20 mouse cellular contexts compared by ENCODE assay signal in the genomic region with DNA sequence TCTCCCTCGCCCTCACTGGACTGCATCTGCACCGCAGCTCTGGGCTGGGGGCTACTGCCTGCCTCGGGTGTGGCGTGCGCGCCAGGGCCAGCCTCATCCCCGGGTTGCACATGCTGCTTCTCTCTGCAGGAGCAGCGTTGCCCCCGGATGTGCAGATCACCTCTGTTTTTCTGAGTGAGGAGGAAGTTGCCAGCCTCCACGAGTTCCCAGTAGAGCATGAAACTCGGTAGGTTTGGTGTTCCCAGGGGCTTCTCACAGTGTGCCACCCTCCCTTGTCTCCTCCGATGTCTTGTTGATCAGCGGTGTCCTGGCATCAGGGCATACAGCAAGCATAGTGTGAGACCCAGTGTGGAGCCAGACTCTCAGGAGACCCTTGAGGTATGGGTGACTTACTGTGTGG. TPM values are rescaled to one million over a fixed set of nuclear protein-coding genes. Genes with fewer than 3 reads are reported as not detected.
DNase-seq lines count a peak whose midpoint lies in the region; ATAC-seq lines count a peak whose summit lies in the region.
"Had no signal": no experiment of that assay in that cellular context is flagged by ENCODE, and none has a peak within 500 bp of the region (broad histone marks: within the 10 kb centered on the region; RNA-seq: fewer than 3 reads in every experiment).

No protein-coding gene starts in this region.

- 83% methylated on average over 13 of the region's 13 CpGs for WGBS in hindbrain, embryonic 10.5 days
- WGBS in hindbrain, embryonic 11.5 days = 91% methylated on average over 13 of the region's 13 CpGs
- 84% methylated on average over 13 of the region's 13 CpGs for WGBS in forebrain, embryonic 15.5 days
- WGBS in midbrain, embryonic 14.5 days = 84% methylated on average over 13 of the region's 13 CpGs

- peaks cover 25% of the 10 kb centered on the region; the same call in 1 of the 2 replicates for H3K27me3 ChIP-seq in hindbrain, embryonic 10.5 days (ENCODE audit: insufficient read depth, poor library complexity, severe bottlenecking)
- H3K27me3 ChIP-seq in hindbrain, embryonic 11.5 days (ENCODE audit: control insufficient read depth, insufficient read depth, low read length) = no peaks in the 10 kb centered on the region
- no peaks in the 10 kb centered on the region for H3K27me3 ChIP-seq in forebrain, embryonic 15.5 days
- no peaks in the 10 kb centered on the region for H3K27me3 ChIP-seq in midbrain, embryonic 14.5 days (ENCODE audit: control insufficient read depth, insufficient read depth, low read length)

- H3K36me3 ChIP-seq in hindbrain, embryonic 10.5 days = peaks cover 82% of the 10 kb centered on the region
- no peaks in the 10 kb centered on the region for H3K36me3 ChIP-seq in hindbrain, embryonic 11.5 days (ENCODE audit: control insufficient read depth, insufficient read depth, low read length)
- H3K36me3 ChIP-seq in forebrain, embryonic 15.5 days = peaks cover 30% of the 10 kb centered on the region
- H3K36me3 ChIP-seq in midbrain, embryonic 14.5 days (ENCODE audit: control insufficient read depth, insufficient read depth, low read length) = peaks cover 54% of the 10 kb centered on the region

- no peaks in the 10 kb centered on the region for H3K9me3 ChIP-seq in hindbrain, embryonic 10.5 days
- H3K9me3 ChIP-seq in hindbrain, embryonic 11.5 days (ENCODE audit: control insufficient read depth, low read length) = no peaks in the 10 kb centered on the region
- no peaks in the 10 kb centered on the region for H3K9me3 ChIP-seq in forebrain, embryonic 15.5 days
- H3K9me3 ChIP-seq in midbrain, embryonic 14.5 days (ENCODE audit: control insufficient read depth, low read length) = no peaks in the 10 kb centered on the region

- intact Hi-C loops in heart, postnatal 14 days (cut with DNase I) = no loop called here

- DNase-seq in hindbrain, embryonic 10.5 days (ENCODE audit: low spot score) = no peak
- DNase-seq in hindbrain, embryonic 11.5 days (ENCODE audit: low spot score) = no peak
- peak; percentile 16 to 26 for DNase-seq in spleen, adult 18-20 months
- no peak for DNase-seq in spleen, postnatal 10 days (ENCODE audit: low spot score in 2 of 2)
- DNase-seq in midbrain, embryonic 14.5 days = no peak
- DNase-seq in heart, postnatal 14 days = no peak
- no peak for DNase-seq in urinary bladder, postnatal 25 days (ENCODE audit: low spot score)
- DNase-seq: adrenal gland, postnatal 36 days; gastrocnemius, postnatal 25 days; kidney, adult 9 months; kidney, postnatal 4 days; liver; lung, adult 18-20 months; right cerebral cortex, adult 18-20 months had no signal

- H3K4me3 ChIP-seq in hindbrain, embryonic 10.5 days = no peak overlapping the region
- no peak overlapping the region for H3K4me3 ChIP-seq in hindbrain, embryonic 11.5 days (ENCODE audit: low read depth, low read length)
- H3K4me3 ChIP-seq in forebrain, embryonic 15.5 days = no peak overlapping the region
- H3K4me3 ChIP-seq in midbrain, embryonic 14.5 days (replicated peaks; ENCODE audit: low read depth, low read length) = no peak overlapping the region

- H3K4me1 ChIP-seq in hindbrain, embryonic 10.5 days (replicated peaks) = peaks cover 47% of the 10 kb centered on the region
- H3K4me1 ChIP-seq in hindbrain, embryonic 11.5 days (replicated peaks; ENCODE audit: control insufficient read depth, insufficient read depth, low read length) = peaks cover 9% of the 10 kb centered on the region; the same call in 1 of the 2 replicates
- H3K4me1 ChIP-seq in forebrain, embryonic 15.5 days = peaks cover 40% of the 10 kb centered on the region
- H3K4me1 ChIP-seq in midbrain, embryonic 14.5 days (ENCODE audit: control insufficient read depth, insufficient read depth, low read length) = peaks cover 40% of the 10 kb centered on the region

- H3K27ac ChIP-seq in hindbrain, embryonic 10.5 days = peak overlapping the region; percentile 64
- H3K27ac ChIP-seq in hindbrain, embryonic 11.5 days (ENCODE audit: low read depth, low read length) = no peak overlapping the region
- H3K27ac ChIP-seq in forebrain, embryonic 15.5 days (replicated peaks) = peak overlapping the region; percentile 7; the same call in 1 of the 2 replicates
- H3K27ac ChIP-seq in midbrain, embryonic 14.5 days (replicated peaks; ENCODE audit: low read depth, low read length) = no peak overlapping the region

- ATAC-seq in hindbrain, embryonic 11.5 days (ENCODE audit: low FRiP score) = no peak
- ATAC-seq in forebrain, embryonic 15.5 days (replicated peaks) = no peak
- ATAC-seq in midbrain, embryonic 14.5 days (ENCODE audit: low FRiP score, low TSS enrichment) = no peak
- ATAC-seq: inflammation-experienced regulatory T-cells, adult 6 months had no signal

- H3K4me2 ChIP-seq in hindbrain, embryonic 11.5 days (replicated peaks; ENCODE audit: low read depth, low read length) = no peak overlapping the region
- H3K4me2 ChIP-seq in forebrain, embryonic 15.5 days (replicated peaks) = no peak overlapping the region
- H3K4me2 ChIP-seq in midbrain, embryonic 14.5 days (ENCODE audit: low read length) = no peak overlapping the region

- no peak overlapping the region for H3K9ac ChIP-seq in hindbrain, embryonic 11.5 days (ENCODE audit: low read depth, low read length)
- no peak overlapping the region for H3K9ac ChIP-seq in forebrain, embryonic 15.5 days (replicated peaks)
- H3K9ac ChIP-seq in midbrain, embryonic 14.5 days (replicated peaks; ENCODE audit: low read length) = peak overlapping the region; percentile 31; the same call in 1 of the 2 replicates

RNA-seq across cellular contexts. Expression of gene Gm6583, which starts 13.5 kb away (rescaled TPM):
- 0.14 and 0.30 TPM in 2 replicates for polyA plus RNA-seq in hindbrain, embryonic 10.5 days (2016; fragmentation: Nextera tagmentation; extraction: Ambion mirVana)
- polyA plus RNA-seq in hindbrain, embryonic 11.5 days (2014; fragmentation: Nextera tagmentation; extraction: Ambion mirVana) = 0.13 and 0.26 TPM in 2 replicates
- 0.08 and 0.27 TPM in 2 replicates for polyA plus RNA-seq in forebrain, embryonic 15.5 days (2015; fragmentation: Nextera tagmentation; extraction: Ambion mirVana)
- polyA plus RNA-seq in midbrain, embryonic 14.5 days (2014; fragmentation: Nextera tagmentation; extraction: Ambion mirVana) = 0.12 and 0.26 TPM in 2 replicates
- total RNA-seq in heart, postnatal 14 days (2021) = under 1 TPM in 1 of 2 experiments, not detected in 1; 0.10 TPM
- total RNA-seq: adrenal gland, postnatal 36 days; gastrocnemius, postnatal 25 days; layer of hippocampus, postnatal 14 days; left cerebral cortex, postnatal 36 days; megakaryocyte-erythroid progenitor cell, adult 5-6 weeks had no signal
- polyA plus RNA-seq: heart, postnatal 0 days had no signal

RNA-seq across cellular contexts. Expression of gene Asphd2, which starts 25.3 kb away (rescaled TPM):
- polyA plus RNA-seq in hindbrain, embryonic 10.5 days (2016; fragmentation: Nextera tagmentation; extraction: Ambion mirVana) = 19.3 and 24.8 TPM in 2 replicates
- polyA plus RNA-seq in hindbrain, embryonic 11.5 days (2014; fragmentation: Nextera tagmentation; extraction: Ambion mirVana) = 26.0 and 41.6 TPM in 2 replicates
- 81.7 and 91.9 TPM in 2 replicates for polyA plus RNA-seq in forebrain, embryonic 15.5 days (2015; fragmentation: Nextera tagmentation; extraction: Ambion mirVana)
- 91.5 and 103 TPM in 2 replicates for polyA plus RNA-seq in midbrain, embryonic 14.5 days (2014; fragmentation: Nextera tagmentation; extraction: Ambion mirVana)
- total RNA-seq in heart, postnatal 14 days (2021) = under 1 TPM; 0.55 to 0.80 TPM
- total RNA-seq: megakaryocyte-erythroid progenitor cell, adult 5-6 weeks had no signal
- polyA plus RNA-seq: inflammation-experienced regulatory T-cells, adult 6 months had no signal

RNA-seq across cellular contexts. Expression of gene Hps4, which starts 26.4 kb away (rescaled TPM):
- 35.8 and 36.7 TPM in 2 replicates for polyA plus RNA-seq in hindbrain, embryonic 10.5 days (2016; fragmentation: Nextera tagmentation; extraction: Ambion mirVana)
- 29.8 and 30.0 TPM in 2 replicates for polyA plus RNA-seq in hindbrain, embryonic 11.5 days (2014; fragmentation: Nextera tagmentation; extraction: Ambion mirVana)
- 33.4 and 33.8 TPM in 2 replicates for polyA plus RNA-seq in forebrain, embryonic 15.5 days (2015; fragmentation: Nextera tagmentation; extraction: Ambion mirVana)
- polyA plus RNA-seq in midbrain, embryonic 14.5 days (2014; fragmentation: Nextera tagmentation; extraction: Ambion mirVana) = 42.0 and 47.4 TPM in 2 replicates
- total RNA-seq in heart, postnatal 14 days (2021) = 10 to 100 TPM; 14.6 to 15.9 TPM

RNA-seq across cellular contexts. Expression of gene Srrd, which starts 26.5 kb away (rescaled TPM):
- 52.5 and 53.2 TPM in 2 replicates for polyA plus RNA-seq in hindbrain, embryonic 10.5 days (2016; fragmentation: Nextera tagmentation; extraction: Ambion mirVana)
- 49.8 and 50.5 TPM in 2 replicates for polyA plus RNA-seq in hindbrain, embryonic 11.5 days (2014; fragmentation: Nextera tagmentation; extraction: Ambion mirVana)
- 54.0 and 57.5 TPM in 2 replicates for polyA plus RNA-seq in forebrain, embryonic 15.5 days (2015; fragmentation: Nextera tagmentation; extraction: Ambion mirVana)
- 52.4 and 68.6 TPM in 2 replicates for polyA plus RNA-seq in midbrain, embryonic 14.5 days (2014; fragmentation: Nextera tagmentation; extraction: Ambion mirVana)
- total RNA-seq in heart, postnatal 14 days (2021) = 1 to 10 TPM; 8.4 to 9.4 TPM

RNA-seq across cellular contexts. Expression of gene Tfip11, which starts 43.2 kb away (rescaled TPM):
- 39.9 and 43.7 TPM in 2 replicates for polyA plus RNA-seq in hindbrain, embryonic 10.5 days (2016; fragmentation: Nextera tagmentation; extraction: Ambion mirVana)
- polyA plus RNA-seq in hindbrain, embryonic 11.5 days (2014; fragmentation: Nextera tagmentation; extraction: Ambion mirVana) = 17.6 and 22.8 TPM in 2 replicates
- 33.9 and 34.4 TPM in 2 replicates for polyA plus RNA-seq in forebrain, embryonic 15.5 days (2015; fragmentation: Nextera tagmentation; extraction: Ambion mirVana)
- polyA plus RNA-seq in midbrain, embryonic 14.5 days (2014; fragmentation: Nextera tagmentation; extraction: Ambion mirVana) = 29.1 and 29.9 TPM in 2 replicates
- total RNA-seq in heart, postnatal 14 days (2021) = 10 to 100 TPM; 18.8 to 19.5 TPM

Comparison
In these comparisons a context has a peak if more than half of its experiments do, and no peak if none do; other contexts are left out.
1. DNase-seq: peak in spleen, adult 18-20 months (2 of 2); none in hindbrain, embryonic 10.5 days (single experiment), hindbrain, embryonic 11.5 days (single experiment), spleen, postnatal 10 days (0 of 2), midbrain, embryonic 14.5 days (single experiment), heart, postnatal 14 days (0 of 2) and urinary bladder, postnatal 25 days (single experiment).
2. H3K27ac ChIP-seq: peak in hindbrain, embryonic 10.5 days (single experiment) and forebrain, embryonic 15.5 days (single experiment); none in hindbrain, embryonic 11.5 days (single experiment) and midbrain, embryonic 14.5 days (single experiment).